Mouse (Mus musculus) liver, embryonic 14.5 days (tissue): ENCODE measurements around the gene Ccrl2. TPM values are rescaled to one million over a fixed set of nuclear protein-coding genes. Genes with fewer than 3 reads are reported as not detected.

Experiments
- ATAC-seq: fragments of 200-750 bp; cut with Nextera tagmentation; 2 replicates; pipeline ENCODE4 v1.8.0; 2017; ENCODE audit warnings: moderate number of reproducible peaks, mild to moderate bottlenecking, moderate library complexity; ENCODE audit not compliant: insufficient read depth
- DNase-seq, 3 experiments: peaks; one replicate each; pipeline ENCODE4 v3.0.0-alpha.2; 2012 to 2013; ENCODE audit warnings: low read depth in 3 of 3, low spot score in 3 of 3
- H3K27ac ChIP-seq: fragments of 300-500 bp; sonication (generic); 2 replicates; pipeline ENCODE4 v1.5.1; 2014; ENCODE audit warnings: moderate library complexity, mild to moderate bottlenecking, control low read depth, inconsistent platforms
- H3K27me3 ChIP-seq: fragments of 300-500 bp; sonication (generic); 2 replicates; pipeline ENCODE4 v1.6.1; 2014; ENCODE audit warnings: mild to moderate bottlenecking, low read length, moderate library complexity; ENCODE audit not compliant: control insufficient read depth, insufficient read depth
- H3K36me3 ChIP-seq: fragments of 300-500 bp; sonication (generic); replicated peaks from 2 replicates; pipeline ENCODE4 v1.6.1; 2014; ENCODE audit warnings: low read depth; ENCODE audit not compliant: control insufficient read depth, insufficient read depth
- H3K4me1 ChIP-seq, 2 experiments: fragments of 200-500 bp in 1 of 2; fragments of 300-500 bp in 1 of 2; sonication (generic) in 1 of 2; replicated peaks; 2 replicates each; pipeline ENCODE4 v1.6.1; 2012 to 2014; ENCODE audit warnings: antibody characterized with exemption in 1 of 2, inconsistent platforms in 1 of 2, low read length in 1 of 2; ENCODE audit not compliant: control insufficient read depth in 2 of 2, insufficient read depth in 2 of 2
- H3K4me2 ChIP-seq: fragments of 300-500 bp; sonication (generic); 2 replicates; pipeline ENCODE4 v1.6.1; 2014; ENCODE audit warnings: low read depth, mild to moderate bottlenecking, control low read depth, moderate library complexity
- H3K4me3 ChIP-seq, 2 experiments: fragments of 200-500 bp in 1 of 2; fragments of 300-500 bp in 1 of 2; sonication (generic) in 1 of 2; 2 replicates each; pipeline ENCODE4 v1.5.1; 2012 to 2014; ENCODE audit warnings: low read depth in 2 of 2, low read length in 2 of 2, mild to moderate bottlenecking in 2 of 2, control low read depth in 1 of 2, inconsistent platforms in 1 of 2, moderate library complexity in 1 of 2; ENCODE audit not compliant: insufficient read depth in 1 of 2
- H3K9ac ChIP-seq: fragments of 300-500 bp; sonication (generic); replicated peaks from 2 replicates; pipeline ENCODE4 v1.6.1; 2014; ENCODE audit warnings: mild to moderate bottlenecking, control low read depth, moderate library complexity
- H3K9me3 ChIP-seq: fragments of 300-500 bp; sonication (generic); 2 replicates; pipeline ENCODE4 v1.6.1; 2016; ENCODE audit warnings: low read length, mixed read lengths; ENCODE audit not compliant: control insufficient read depth
- CTCF ChIP-seq: IDR thresholded peaks from 2 replicates; pipeline ENCODE4 v1.5.1; 2016; ENCODE audit warnings: antibody characterized with exemption, low read depth, control low read depth
- EP300 ChIP-seq: IDR thresholded peaks from 2 replicates; pipeline ENCODE4 v1.6.1; 2016; ENCODE audit warnings: antibody characterized with exemption, low read depth
- WGBS: fragments of 180-500 bp; shearing (Covaris S2); extraction: QIAGEN DNeasy Blood & Tissue Kit; methylation state at CpG from one replicate; pipeline ENCODE4 v1.1.7; 2014; ENCODE audit not compliant: insufficient replicate concordance; 5-methylcytosine and 5-hydroxymethylcytosine counted together
- polyA plus RNA-seq, 2 experiments: library from polyadenylated mRNA; depleted of rRNA in 1 of 2; stranded (reverse) in 1 of 2; unstranded in 1 of 2; fragments of >200 nt; fragmentation: Nextera tagmentation in 1 of 2; extraction: Ambion mirVana in 1 of 2; gene quantifications; 2 replicates each; pipeline versions ENCODE4 v1.2.1 to v1.2.3; 2012 to 2014

Gene Ccrl2
- polyA plus RNA-seq (2012; rRNA removed) (7.2 and 8.8 TPM in 2 replicates), polyA plus RNA-seq (2014; fragmentation: Nextera tagmentation; extraction: Ambion mirVana) (14.3 and 16.6 TPM in 2 replicates)

- 2% methylated on average over 17 of the region's 17 CpGs for WGBS
- no peaks in the 10 kb centered on the region for H3K9me3 ChIP-seq
- peak within 1 kb of the TSS; percentile 99 for H3K27ac ChIP-seq
- H3K27me3 ChIP-seq, result no peaks in the 10 kb centered on the region
- peaks cover 13% of the 10 kb centered on the region for H3K36me3 ChIP-seq
- peak within 1 kb of the TSS; percentile 97 for H3K9ac ChIP-seq
- peaks cover 25 to 41% of the 10 kb centered on the region in 2 experiments for H3K4me1 ChIP-seq
- peak within 1 kb of the TSS; percentile 83 to 91 for H3K4me3 ChIP-seq
- TF ChIP-seq EP300, result peak; percentile 96
- no peak; the same call in 1 of the 2 replicates for TF ChIP-seq CTCF
- peak within 1 kb of the TSS; percentile 88 for H3K4me2 ChIP-seq
- peak; percentile 93 to 97 (median 95) for DNase-seq
- ATAC-seq, result peak; percentile 97
These were observed at the start of gene Ccrl2 for GRCm38 (mm10) chr9:111056798-111057543. Ccrl2 (minus strand) TSS chr9:111057519.

GRCm38 (mm10) chr9:111103893-111104292, 46.6 kb upstream of the Ccrl2 start:
- no peak overlapping the region for H3K4me2 ChIP-seq
- no peak for TF ChIP-seq CTCF
- TF ChIP-seq EP300, result no peak
- no peak overlapping the region for H3K9ac ChIP-seq
- no peak overlapping the region for H3K4me3 ChIP-seq
- ATAC-seq (no peak), DNase-seq (no peak)
- no peaks in the 10 kb centered on the region for H3K36me3 ChIP-seq
- no peaks in the 10 kb centered on the region for H3K9me3 ChIP-seq
- H3K27me3 ChIP-seq, result no peaks in the 10 kb centered on the region
- WGBS, result 83% methylated on average over 5 of the region's 5 CpGs
- H3K27ac ChIP-seq, result no peak overlapping the region
- no peaks in the 10 kb centered on the region for H3K4me1 ChIP-seq

GRCm38 (mm10) chr9:111103293-111103692, 46.0 kb upstream of the Ccrl2 start:
- TF ChIP-seq EP300 (no peak), CTCF (no peak)
- DNase-seq, result no peak
- H3K36me3 ChIP-seq, result no peaks in the 10 kb centered on the region
- ATAC-seq, result no peak
- no peak overlapping the region for H3K4me2 ChIP-seq
- no peak overlapping the region for H3K9ac ChIP-seq
- H3K4me3 ChIP-seq, result no peak overlapping the region
- H3K27ac ChIP-seq, result no peak overlapping the region
- 60% methylated on average over 5 of the region's 5 CpGs for WGBS
- H3K4me1 ChIP-seq, result no peaks in the 10 kb centered on the region
- H3K9me3 ChIP-seq, result no peaks in the 10 kb centered on the region
- no peaks in the 10 kb centered on the region for H3K27me3 ChIP-seq

GRCm38 (mm10) chr9:111100406-111100805, 43.1 kb upstream of the Ccrl2 start:
- Histone ChIP-seq H3K9ac (no peak overlapping the region), H3K4me2 (no peak overlapping the region), H3K27ac (no peak overlapping the region), H3K4me3 (no peak overlapping the region), H3K9me3 (no peaks in the 10 kb centered on the region), H3K4me1 (no peaks in the 10 kb centered on the region), H3K36me3 (no peaks in the 10 kb centered on the region), H3K27me3 (no peaks in the 10 kb centered on the region)
- TF ChIP-seq EP300, result no peak
- TF ChIP-seq CTCF, result no peak
- DNase-seq (no peak), ATAC-seq (no peak)
- WGBS, result 84% methylated on average over 3 of the region's 3 CpGs

- no peaks in the 10 kb centered on the region for H3K27me3 ChIP-seq
- no peak for DNase-seq
- no peak for ATAC-seq
- H3K36me3 ChIP-seq, result no peaks in the 10 kb centered on the region
- no peaks in the 10 kb centered on the region for H3K4me1 ChIP-seq
- H3K9me3 ChIP-seq, result no peaks in the 10 kb centered on the region
- no peak overlapping the region for H3K4me3 ChIP-seq
- no peak for TF ChIP-seq EP300
- no peak for TF ChIP-seq CTCF
- WGBS, result 39% methylated on average over 6 of the region's 6 CpGs
- no peak overlapping the region for H3K9ac ChIP-seq
- H3K27ac ChIP-seq, result no peak overlapping the region
- H3K4me2 ChIP-seq, result no peak overlapping the region
These were observed 40.2 kb upstream of the Ccrl2 start for GRCm38 (mm10) chr9:111097543-111097942.
